Mouse (Mus musculus) layer of hippocampus, adult 8-10 months (tissue): Measurements from ENCODE around the gene C1qa. TPM values are rescaled to one million over a fixed set of nuclear protein-coding genes. Genes with fewer than 3 reads are reported as not detected.

Experiments
- DNase-seq, 2 experiments: peaks; one replicate each; pipeline ENCODE4 v3.0.0; 2022; ENCODE audit warnings: low spot score in 2 of 2
- total RNA-seq, 4 experiments: library from RNA; stranded (reverse); gene quantifications; 2 replicates each; pipeline ENCODE4 v1.2.4; 2022

The C1qa gene
- total RNA-seq, 4 experiments from 2014 or later = 45.5 to 340 (median 144) TPM

- DNase-seq = no peak
Observed at GRCm38 (mm10) chr4:136863517-136863916, 35.1 kb downstream of the C1qa start.

- DNase-seq = no peak
Observed at GRCm38 (mm10) chr4:136862411-136862810, 36.2 kb downstream of the C1qa start.

DNA sequence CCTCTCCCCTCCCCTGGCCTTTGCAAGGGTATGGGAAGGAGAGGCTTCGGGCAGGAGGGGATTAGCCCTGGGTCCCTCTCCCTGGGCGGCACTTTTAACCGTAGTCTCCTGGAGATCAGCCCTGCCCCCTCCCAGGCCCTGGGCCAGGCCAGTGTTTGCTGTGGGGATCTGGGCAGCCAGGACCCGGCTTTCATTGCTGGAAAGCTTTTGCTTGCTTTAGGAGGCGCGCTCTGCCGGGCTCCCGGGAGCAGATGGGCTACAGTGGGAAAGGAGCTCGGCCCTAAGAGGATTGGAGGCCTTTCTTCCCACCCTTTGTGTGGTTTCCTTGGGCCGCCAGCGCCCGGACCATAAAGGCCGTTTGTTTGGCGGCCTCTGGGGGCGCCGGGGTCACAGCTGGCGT lies 36.8 kb downstream of the C1qa start:
- DNase-seq = no peak

- no peak for DNase-seq
Observed at GRCm38 (mm10) chr4:136860022-136860421, 38.6 kb downstream of the C1qa start.

DNA sequence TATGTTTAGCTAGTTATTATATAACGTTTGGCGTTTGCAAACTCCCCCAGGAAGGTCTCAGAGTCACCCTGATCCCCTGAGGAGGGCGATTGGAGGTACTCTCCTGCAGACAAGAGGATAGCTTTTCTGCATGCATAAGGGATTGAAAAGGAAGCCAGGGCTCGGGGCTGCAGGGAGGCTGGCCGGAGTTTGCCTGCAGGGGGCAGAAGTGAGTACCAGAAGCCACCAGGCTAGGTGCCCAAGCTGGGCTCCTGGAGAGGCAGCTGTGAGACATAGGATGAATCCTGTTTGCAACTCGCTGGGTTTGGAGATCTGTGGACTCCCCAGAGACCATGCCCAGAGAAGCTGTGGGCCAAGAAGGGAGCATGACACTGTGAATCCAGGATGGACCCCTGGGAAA lies 43.5 kb downstream of the C1qa start:
- DNase-seq = no peak

- no peak for DNase-seq
Observed at GRCm38 (mm10) chr4:136852989-136853388, 45.6 kb downstream of the C1qa start.

DNA sequence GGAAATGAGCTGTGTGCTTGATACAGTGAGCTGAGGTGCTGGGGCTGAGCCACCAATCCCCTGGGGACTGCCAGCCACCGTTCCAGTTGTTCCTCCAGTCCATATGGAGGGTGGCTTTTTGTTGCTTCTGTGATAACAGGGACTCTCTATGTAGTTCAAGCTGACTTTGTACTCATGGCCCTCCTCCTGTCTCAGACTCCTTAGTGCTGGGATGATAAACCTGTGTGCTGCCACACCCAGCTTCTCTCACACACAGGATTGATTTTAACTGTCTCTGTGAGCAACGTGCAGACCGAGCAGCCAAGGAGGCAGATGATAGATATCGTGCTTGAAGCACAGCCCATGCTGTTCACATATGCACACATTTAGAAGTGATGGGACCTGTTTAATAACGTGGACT lies 46.5 kb downstream of the C1qa start:
- DNase-seq = no peak

GRCm38 (mm10) chr4:136848565-136848964 lies 50.0 kb downstream of the C1qa start:
- no peak for DNase-seq

DNA sequence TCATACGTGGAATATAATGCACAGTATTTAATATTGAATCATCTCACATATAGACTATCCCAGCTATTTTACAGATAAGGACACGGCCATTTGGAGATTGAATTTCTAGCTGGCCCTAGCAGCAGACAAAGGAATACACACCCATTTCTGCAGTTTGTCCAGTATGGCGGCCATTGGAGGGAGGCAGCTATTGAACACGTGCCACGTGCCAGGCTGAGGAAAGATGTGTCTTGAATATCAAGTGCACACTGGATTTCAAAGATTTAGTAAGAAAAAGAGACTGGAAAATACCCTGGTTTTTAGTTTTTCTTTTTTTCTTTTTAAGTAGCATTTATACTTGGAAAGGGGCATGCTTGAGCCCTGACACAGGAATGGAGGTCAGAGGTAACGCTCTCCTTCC lies 51.4 kb downstream of the C1qa start:
- no peak for DNase-seq

Other genes with a start within 250 kb of the C1qa start
- 10 to 100 TPM; 17.4 to 23.2 (median 19.8) TPM for gene Ephb2, start 62.8 kb downstream of the C1qa start, total RNA-seq
- 100 to 1,000 TPM in 2 of 4 experiments, 10 to 100 TPM in 2; 48.7 to 305 (median 140) TPM for gene C1qb, start 12.6 kb downstream of the C1qa start, total RNA-seq
- gene C1qc, start 5.7 kb downstream of the C1qa start, total RNA-seq = 100 to 1,000 TPM in 2 of 4 experiments, 10 to 100 TPM in 2; 28.3 to 233 (median 108) TPM
- gene Epha8, start 58.0 kb upstream of the C1qa start, total RNA-seq = 1 to 10 TPM; 2.0 to 2.8 (median 2.5) TPM
- 10 to 100 TPM in 2 of 4 experiments, 1 to 10 TPM in 2; 6.0 to 23.6 (median 15.0) TPM for gene Zbtb40, start 150.0 kb upstream of the C1qa start, total RNA-seq